Comparison of ENCODE assay signal across 13 mouse cellular contexts in genomic region chr7:45693921-45694591, GRCm38 (mm10). TPM values are rescaled to one million over a fixed set of nuclear protein-coding genes. Genes with fewer than 3 reads are reported as not detected.
DNase-seq lines count a peak whose midpoint lies in the region; ATAC-seq and TF ChIP-seq lines count a peak whose summit lies in the region.
"Had no signal": no experiment of that assay in that cellular context is flagged by ENCODE, and none has a peak within 500 bp of the region (broad histone marks: within the 10 kb centered on the region; RNA-seq: fewer than 3 reads in every experiment).

Gene Sec1, minus strand, starts transcription at chr7:45694402.

- peaks cover 71% of the 10 kb centered on the region for H3K27me3 ChIP-seq in hindbrain, embryonic 10.5 days (ENCODE audit: insufficient read depth, poor library complexity, severe bottlenecking)
- peaks cover 27% of the 10 kb centered on the region for H3K27me3 ChIP-seq in hindbrain, embryonic 12.5 days
- H3K27me3 ChIP-seq in testis, adult 2 months (ENCODE audit: control insufficient read depth, insufficient read depth, low read length) = no peaks in the 10 kb centered on the region
- peaks cover 9% of the 10 kb centered on the region for H3K27me3 ChIP-seq in embryonic facial prominence, embryonic 12.5 days
- H3K27me3 ChIP-seq: CH12.LX; hindbrain, embryonic 15.5 days had no signal

- H3K27ac ChIP-seq in hindbrain, embryonic 10.5 days = peak within 1 kb of the TSS; percentile 73
- H3K27ac ChIP-seq in hindbrain, embryonic 12.5 days = no peak within 1 kb of the TSS; the same call in 1 of the 2 replicates
- peak within 1 kb of the TSS; percentile 82 for H3K27ac ChIP-seq in testis, adult 2 months (ENCODE audit: control insufficient read depth, insufficient read depth, low read depth, low read length)
- peak within 1 kb of the TSS; percentile 76 for H3K27ac ChIP-seq in embryonic facial prominence, embryonic 12.5 days
- H3K27ac ChIP-seq: heart, embryonic 13.5 days; hindbrain, embryonic 15.5 days had no signal

- no peak within 1 kb of the TSS for H3K9ac ChIP-seq in hindbrain, embryonic 12.5 days
- no peak within 1 kb of the TSS for H3K9ac ChIP-seq in embryonic facial prominence, embryonic 12.5 days
- H3K9ac ChIP-seq: heart, embryonic 13.5 days; hindbrain, embryonic 15.5 days had no signal

- DNase-seq in hindbrain, embryonic 10.5 days (ENCODE audit: low spot score) = no peak
- no peak for DNase-seq in testis, postnatal 10 days (ENCODE audit: low spot score)
- DNase-seq in right cerebral cortex, postnatal 10 days (ENCODE audit: low spot score in 2 of 2) = no peak
- DNase-seq in layer of hippocampus, adult 11-12 months (ENCODE audit: low spot score) = no peak
- DNase-seq: adrenal gland, adult 8-10 months; cerebellum, adult 8-10 months; right cerebral cortex, adult 18-20 months had no signal

- no peak for ATAC-seq in hindbrain, embryonic 12.5 days (ENCODE audit: low FRiP score)
- no peak for ATAC-seq in embryonic facial prominence, embryonic 12.5 days (ENCODE audit: insufficient number of reproducible peaks, insufficient read depth, low FRiP score, low TSS enrichment)

- no peaks in the 10 kb centered on the region for H3K9me3 ChIP-seq in hindbrain, embryonic 10.5 days
- no peaks in the 10 kb centered on the region for H3K9me3 ChIP-seq in hindbrain, embryonic 12.5 days (replicated peaks)
- H3K9me3 ChIP-seq in embryonic facial prominence, embryonic 12.5 days = no peaks in the 10 kb centered on the region
- H3K9me3 ChIP-seq: heart, embryonic 13.5 days; hindbrain, embryonic 15.5 days had no signal

- no peaks in the 10 kb centered on the region for H3K36me3 ChIP-seq in hindbrain, embryonic 10.5 days
- no peaks in the 10 kb centered on the region for H3K36me3 ChIP-seq in hindbrain, embryonic 12.5 days
- no peaks in the 10 kb centered on the region for H3K36me3 ChIP-seq in testis, adult 2 months (ENCODE audit: control insufficient read depth, insufficient read depth, low read length)
- H3K36me3 ChIP-seq in embryonic facial prominence, embryonic 12.5 days = no peaks in the 10 kb centered on the region
- H3K36me3 ChIP-seq: heart, embryonic 13.5 days; hindbrain, embryonic 15.5 days had no signal

- no peak within 1 kb of the TSS for H3K4me2 ChIP-seq in hindbrain, embryonic 12.5 days (replicated peaks)
- H3K4me2 ChIP-seq in embryonic facial prominence, embryonic 12.5 days (replicated peaks) = no peak within 1 kb of the TSS
- H3K4me2 ChIP-seq: heart, embryonic 13.5 days; hindbrain, embryonic 15.5 days had no signal

- 87% methylated on average over 50 of the region's 50 CpGs for WGBS in hindbrain, embryonic 10.5 days
- 89% methylated on average over 50 of the region's 50 CpGs for WGBS in hindbrain, embryonic 12.5 days
- 92% methylated on average over 50 of the region's 50 CpGs for WGBS in embryonic facial prominence, embryonic 12.5 days

- TF ChIP-seq CTCF in testis, adult 2 months (IDR thresholded peaks at IDR 0.05; ENCODE audit: control insufficient read depth, insufficient read depth, insufficient replicate concordance, low read depth, low read length) = no peak

- H3K4me1 ChIP-seq in hindbrain, embryonic 10.5 days (replicated peaks) = peaks cover 44% of the 10 kb centered on the region
- H3K4me1 ChIP-seq in hindbrain, embryonic 12.5 days = peaks cover 5% of the 10 kb centered on the region; the same call in 1 of the 2 replicates
- peaks cover 7% of the 10 kb centered on the region for H3K4me1 ChIP-seq in testis, adult 2 months (ENCODE audit: control insufficient read depth, insufficient read depth, low read length)
- H3K4me1 ChIP-seq in embryonic facial prominence, embryonic 12.5 days = peaks cover 20% of the 10 kb centered on the region

- H3K4me3 ChIP-seq in hindbrain, embryonic 10.5 days = no peak within 1 kb of the TSS
- no peak within 1 kb of the TSS for H3K4me3 ChIP-seq in hindbrain, embryonic 12.5 days
- peak within 1 kb of the TSS; percentile 98 for H3K4me3 ChIP-seq in testis, adult 2 months (ENCODE audit: control insufficient read depth, low read depth, low read length)
- H3K4me3 ChIP-seq in embryonic facial prominence, embryonic 12.5 days = no peak within 1 kb of the TSS
- H3K4me3 ChIP-seq: heart, embryonic 13.5 days; hindbrain, embryonic 15.5 days had no signal

- peak; percentile 79 for TF ChIP-seq POLR2A in testis, adult 2 months (IDR thresholded peaks at IDR 0.05; ENCODE audit: control insufficient read depth, low read depth, low read length)

RNA-seq across cellular contexts. Expression of gene Sec1, which starts in this region (rescaled TPM):
- polyA plus RNA-seq in hindbrain, embryonic 10.5 days (2016; fragmentation: Nextera tagmentation; extraction: Ambion mirVana) = 0.62 and 0.77 TPM in 2 replicates
- polyA plus RNA-seq in hindbrain, embryonic 12.5 days (2016; fragmentation: Nextera tagmentation; extraction: Ambion mirVana) = 1.1 and 2.2 TPM in 2 replicates
- polyA plus RNA-seq in testis, adult 2 months (2012; rRNA removed) = 61.0 and 71.6 TPM in 2 replicates
- 2.9 and 3.1 TPM in 2 replicates for polyA plus RNA-seq in embryonic facial prominence, embryonic 12.5 days (2016; fragmentation: Nextera tagmentation; extraction: Ambion mirVana)

Comparison
In these comparisons a context has a peak if more than half of its experiments do, and no peak if none do; other contexts are left out.
1. RNA of gene Sec1 (polyA plus RNA-seq): 61.0 to 71.6 TPM in testis, adult 2 months; 2.9 to 3.1 TPM in embryonic facial prominence, embryonic 12.5 days, 1.1 to 2.2 TPM in hindbrain, embryonic 12.5 days and 0.62 to 0.77 TPM in hindbrain, embryonic 10.5 days; every median in the first group is over 10 times any median in the second.